Mouse (Mus musculus) 3T3-L1 (cell line): ENCODE results near the gene Klf15.

Source experiments
- DNase-seq: peaks from one replicate; pipeline ENCODE4 v3.0.0-alpha.2; 2015; ENCODE audit warnings: low read depth, low spot score

Gene Klf15

GRCm38 (mm10) chr6:90462181-90462706 is at the start of gene Klf15:
Gene Klf15, plus strand, starts transcription at chr6:90462576.
- DNase-seq, result no peak

- DNase-seq, result peak; percentile 62
These were observed 39.8 kb upstream of the Klf15 start for GRCm38 (mm10) chr6:90422565-90422964.

- DNase-seq, result no peak
These were observed 37.0 kb upstream of the Klf15 start for GRCm38 (mm10) chr6:90425361-90425760.

- peak; percentile 72 for DNase-seq
These were observed 36.4 kb upstream of the Klf15 start for GRCm38 (mm10) chr6:90426003-90426402.

- peak; percentile 84 for DNase-seq
These were observed 33.9 kb upstream of the Klf15 start, which contains the start of gene Cfap100 for GRCm38 (mm10) chr6:90428380-90428974. Gene Cfap100, minus strand, starts transcription at chr6:90428797.

- DNase-seq, result no peak
These were observed 32.5 kb upstream of the Klf15 start for GRCm38 (mm10) chr6:90429911-90430310.

GRCm38 (mm10) chr6:90431487-90431886 is 30.9 kb upstream of the Klf15 start:
- no peak for DNase-seq

- no peak for DNase-seq
These were observed 27.7 kb upstream of the Klf15 start for GRCm38 (mm10) chr6:90434687-90435086.

- peak; percentile 85 for DNase-seq
These were observed 27.2 kb upstream of the Klf15 start for GRCm38 (mm10) chr6:90435195-90435618.

GRCm38 (mm10) chr6:90436192-90436907 is 26.0 kb upstream of the Klf15 start:
- no peak for DNase-seq

- no peak for DNase-seq
These were observed 25.3 kb upstream of the Klf15 start for GRCm38 (mm10) chr6:90437041-90437440.

GRCm38 (mm10) chr6:90446883-90447282 is 15.5 kb upstream of the Klf15 start:
- DNase-seq, result no peak

GRCm38 (mm10) chr6:90450179-90450578 is 12.2 kb upstream of the Klf15 start:
- DNase-seq, result peak; percentile 73

GRCm38 (mm10) chr6:90450697-90451096 is 11.7 kb upstream of the Klf15 start:
- no peak for DNase-seq

- DNase-seq, result no peak
These were observed 10.9 kb upstream of the Klf15 start for GRCm38 (mm10) chr6:90451512-90451911.

- no peak for DNase-seq
These were observed 9.8 kb upstream of the Klf15 start for GRCm38 (mm10) chr6:90452603-90453002.

- DNase-seq, result no peak
These were observed 8.6 kb upstream of the Klf15 start for GRCm38 (mm10) chr6:90453751-90454150.

- DNase-seq, result no peak
These were observed 5.0 kb upstream of the Klf15 start for GRCm38 (mm10) chr6:90457421-90457820.

GRCm38 (mm10) chr6:90461181-90461580 is 1.2 kb upstream of the Klf15 start:
- no peak for DNase-seq

- no peak for DNase-seq
These were observed 605 bp upstream of the Klf15 start for GRCm38 (mm10) chr6:90461771-90462170.

GRCm38 (mm10) chr6:90462841-90463227 is 458 bp downstream of the Klf15 start:
- DNase-seq, result no peak

- no peak for DNase-seq
These were observed 969 bp downstream of the Klf15 start for GRCm38 (mm10) chr6:90463228-90463862.
